Mouse (Mus musculus): Measurements from ENCODE around the gene Palmd. TPM values are rescaled to one million over a fixed set of nuclear protein-coding genes. Genes with fewer than 3 reads are reported as not detected.

Gene Palmd
- polyA plus RNA-seq, 1 experiment from 2014 or later: 8.2 TPM

DNA sequence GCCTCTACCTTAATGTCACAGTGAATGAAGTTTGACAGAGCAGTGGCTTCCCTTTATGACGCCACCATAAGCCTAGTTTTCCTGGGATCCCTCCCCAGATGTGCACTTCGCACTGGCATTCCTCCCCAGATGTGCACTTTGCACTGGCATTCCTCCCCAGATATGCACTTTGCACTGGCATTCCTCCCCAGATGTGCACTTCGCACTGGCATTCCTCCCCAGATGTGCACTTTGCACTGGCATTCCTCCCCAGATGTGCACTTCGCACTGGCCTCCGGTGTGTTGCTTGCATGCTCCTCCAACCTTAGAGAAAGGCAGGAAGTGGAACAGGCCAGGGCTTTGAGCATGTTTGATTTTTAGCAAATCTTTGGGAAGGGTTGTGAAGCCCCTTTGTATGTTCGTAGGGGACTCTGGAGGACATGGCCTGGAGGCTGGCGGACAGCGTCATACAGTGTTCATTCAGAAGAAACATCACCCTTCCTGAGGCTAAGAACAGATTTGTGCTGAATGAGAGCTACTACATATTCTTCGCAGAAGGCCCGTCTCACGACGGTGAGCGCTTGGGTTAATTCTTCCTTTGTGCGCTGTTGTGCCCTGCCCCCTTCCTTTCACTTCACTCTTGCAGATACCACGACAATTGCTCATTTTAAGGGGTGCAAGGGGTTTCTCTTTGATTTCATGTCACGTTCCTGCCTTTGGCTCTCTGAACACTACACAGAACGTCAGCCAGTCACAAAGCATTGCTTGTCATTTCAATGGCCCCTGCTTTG is 77.2 kb downstream of the Palmd start:
- ATAC-seq (ENCODE audit: insufficient number of reproducible peaks, insufficient read depth, low FRiP score, low TSS enrichment, low read depth): no peak

DNA sequence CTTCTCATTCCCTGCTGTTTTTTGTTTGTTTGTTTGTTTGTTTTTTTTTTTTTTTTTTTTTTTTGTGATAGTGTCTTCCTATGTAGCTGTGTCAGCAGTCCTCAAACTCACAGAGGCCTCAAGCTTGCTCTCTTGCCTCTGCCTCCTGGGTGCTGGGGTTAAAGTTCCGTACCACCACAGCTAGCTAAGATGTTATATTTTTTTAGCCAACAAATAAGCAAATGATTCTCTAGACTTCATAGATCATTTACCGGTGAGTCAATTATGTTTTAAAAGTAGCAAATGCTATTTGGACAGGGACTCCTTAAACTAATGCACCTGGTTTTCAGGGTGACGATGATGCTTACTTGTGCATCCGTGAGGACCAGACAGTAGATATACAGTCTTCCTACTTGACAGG is 78.2 kb downstream of the Palmd start:
- H3K9ac ChIP-seq: no peak overlapping the region
- H3K4me3 ChIP-seq: no peak overlapping the region
- WGBS: 93% methylated on average over 4 of the region's 4 CpGs
- no peaks in the 10 kb centered on the region for H3K4me1 ChIP-seq
- ATAC-seq (ENCODE audit: insufficient number of reproducible peaks, insufficient read depth, low FRiP score, low TSS enrichment, low read depth): no peak
- no peak overlapping the region for H3K27ac ChIP-seq
- H3K4me2 ChIP-seq: no peak overlapping the region
- H3K27me3 ChIP-seq: no peaks in the 10 kb centered on the region
- H3K9me3 ChIP-seq: no peaks in the 10 kb centered on the region
- H3K36me3 ChIP-seq: no peaks in the 10 kb centered on the region

More for the DNA sequence above, 77.2 kb downstream of the Palmd start:
- Histone ChIP-seq H3K4me2 (no peak overlapping the region), H3K27ac (no peak overlapping the region), H3K36me3 (no peaks in the 10 kb centered on the region), H3K27me3 (no peaks in the 10 kb centered on the region), H3K9me3 (no peaks in the 10 kb centered on the region), H3K4me3 (no peak overlapping the region), H3K9ac (no peak overlapping the region), H3K4me1 (no peaks in the 10 kb centered on the region)
- 63% methylated on average over 17 of the region's 17 CpGs for WGBS

DNA sequence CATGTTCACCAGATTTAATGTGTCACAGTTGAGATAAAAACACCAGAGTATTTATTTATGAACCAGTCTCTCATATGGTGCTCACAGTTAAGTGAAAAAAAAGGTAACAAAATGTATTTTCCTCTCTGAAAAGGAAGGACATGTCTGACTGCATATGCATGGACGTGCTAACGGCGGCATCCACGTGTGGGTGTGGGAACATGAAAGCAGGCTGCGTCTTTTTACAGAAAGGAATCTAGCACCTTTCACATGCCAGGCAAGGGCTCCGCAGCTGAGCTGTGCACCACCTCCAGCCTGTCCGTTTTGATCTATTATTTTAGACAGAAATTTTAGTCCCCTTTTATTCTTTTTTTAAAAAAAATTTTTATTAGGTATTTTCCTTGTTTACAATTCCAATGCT is 79.4 kb downstream of the Palmd start:
- H3K9ac ChIP-seq: no peak overlapping the region
- H3K36me3 ChIP-seq: no peaks in the 10 kb centered on the region
- no peaks in the 10 kb centered on the region for H3K9me3 ChIP-seq
- H3K27ac ChIP-seq: no peak overlapping the region
- H3K27me3 ChIP-seq: no peaks in the 10 kb centered on the region
- no peaks in the 10 kb centered on the region for H3K4me1 ChIP-seq
- H3K4me3 ChIP-seq: no peak overlapping the region
- ATAC-seq (ENCODE audit: insufficient number of reproducible peaks, insufficient read depth, low FRiP score, low TSS enrichment, low read depth): no peak
- H3K4me2 ChIP-seq: no peak overlapping the region
- 91% methylated on average over 7 of the region's 7 CpGs for WGBS

DNA sequence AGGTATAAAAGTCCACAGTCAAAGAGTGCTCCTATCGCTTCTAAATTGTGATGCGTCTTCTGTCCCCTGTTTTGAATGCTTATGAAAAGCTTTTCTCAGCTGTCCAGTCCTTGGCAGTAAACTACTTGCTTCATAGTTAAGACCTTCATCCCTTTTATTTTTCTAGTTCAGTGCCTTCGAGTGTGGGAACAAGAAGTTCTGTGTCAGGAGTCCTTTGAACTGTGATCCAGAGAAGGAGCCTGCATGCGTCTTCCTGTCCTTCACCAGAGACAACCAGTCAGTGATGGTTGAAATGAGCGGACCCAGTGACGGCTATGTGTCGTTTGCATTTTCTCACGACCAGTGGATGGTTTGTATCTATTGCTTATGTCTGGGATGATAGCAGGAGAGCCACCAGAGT is 83.8 kb downstream of the Palmd start:
- Histone ChIP-seq H3K9ac (no peak overlapping the region), H3K27ac (no peak overlapping the region), H3K36me3 (no peaks in the 10 kb centered on the region), H3K4me1 (no peaks in the 10 kb centered on the region), H3K27me3 (no peaks in the 10 kb centered on the region), H3K4me2 (no peak overlapping the region), H3K9me3 (no peaks in the 10 kb centered on the region), H3K4me3 (no peak overlapping the region)
- no peak for ATAC-seq (ENCODE audit: insufficient number of reproducible peaks, insufficient read depth, low FRiP score, low TSS enrichment, low read depth)
- WGBS: 94% methylated on average over 8 of the region's 8 CpGs

DNA sequence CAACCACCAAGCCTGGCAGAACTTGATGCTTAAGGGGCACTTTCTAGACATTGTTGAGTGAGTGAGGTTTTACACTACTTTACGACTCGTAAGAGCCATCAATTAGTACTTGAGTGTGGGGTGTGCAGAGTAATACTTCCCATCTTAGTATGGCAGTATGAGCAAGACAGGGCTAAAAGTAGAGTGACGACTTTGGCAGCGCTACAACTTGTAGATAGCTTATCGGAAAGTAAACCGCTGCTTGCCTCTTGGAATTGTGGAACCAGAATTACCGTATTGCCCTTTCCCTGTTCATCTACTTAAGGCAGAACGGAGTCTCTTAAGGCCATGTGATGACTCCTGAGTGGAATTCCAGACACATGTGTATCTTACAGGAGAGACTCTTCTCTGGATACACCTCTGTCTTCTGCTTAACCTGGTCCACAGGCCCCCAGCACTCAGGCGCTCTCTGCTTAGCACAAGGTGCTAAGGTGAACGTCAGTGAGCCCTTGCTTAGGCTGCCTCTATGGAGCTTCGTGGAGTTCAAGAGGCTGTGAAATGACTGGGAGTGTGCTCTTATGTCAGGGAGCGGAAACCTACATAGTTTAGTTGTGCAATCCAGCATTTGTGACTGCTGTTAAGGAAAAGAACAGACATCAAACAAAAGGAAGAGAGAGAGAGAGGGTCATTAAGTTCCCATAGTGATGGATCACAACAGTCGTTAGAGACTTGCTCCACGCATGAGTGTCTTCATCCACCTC is 86.4 kb downstream of the Palmd start:
- Histone ChIP-seq H3K4me1 (no peaks in the 10 kb centered on the region), H3K27me3 (no peaks in the 10 kb centered on the region), H3K9ac (no peak overlapping the region), H3K36me3 (no peaks in the 10 kb centered on the region), H3K4me2 (no peak overlapping the region), H3K9me3 (no peaks in the 10 kb centered on the region), H3K4me3 (no peak overlapping the region), H3K27ac (no peak overlapping the region)
- WGBS: 95% methylated on average over 14 of the region's 14 CpGs
- no peak for ATAC-seq (ENCODE audit: insufficient number of reproducible peaks, insufficient read depth, low FRiP score, low TSS enrichment, low read depth)

DNA sequence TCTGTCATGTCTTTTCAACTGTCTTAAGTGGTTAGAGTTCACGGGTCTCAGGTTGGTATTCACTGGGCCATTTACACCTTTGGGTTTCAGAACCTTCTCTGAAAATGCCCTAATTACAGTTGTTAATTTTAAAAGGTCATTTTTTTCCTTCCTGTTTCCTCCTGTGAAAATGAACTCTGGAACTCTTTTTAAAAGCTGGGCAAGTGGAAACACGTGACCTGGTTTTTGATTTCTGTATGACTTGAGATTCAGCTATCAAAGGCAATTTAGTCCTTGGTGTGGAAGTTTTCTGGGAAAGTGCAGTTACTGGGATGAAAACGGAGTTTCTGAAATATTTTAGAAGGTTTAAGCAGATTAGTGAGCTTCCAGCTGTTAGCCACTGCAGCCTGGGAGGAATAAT is 98.4 kb downstream of the Palmd start:
- no peak for ATAC-seq (ENCODE audit: insufficient number of reproducible peaks, insufficient read depth, low FRiP score, low TSS enrichment, low read depth)
- H3K4me3 ChIP-seq: no peak overlapping the region
- H3K4me1 ChIP-seq: no peaks in the 10 kb centered on the region
- no peak overlapping the region for H3K27ac ChIP-seq
- H3K27me3 ChIP-seq: no peaks in the 10 kb centered on the region
- no peak overlapping the region for H3K4me2 ChIP-seq
- 46% methylated on average over 3 of the region's 3 CpGs for WGBS
- no peak overlapping the region for H3K9ac ChIP-seq
- H3K36me3 ChIP-seq: no peaks in the 10 kb centered on the region
- H3K9me3 ChIP-seq: no peaks in the 10 kb centered on the region

Other genes with a start within 250 kb of the Palmd start
- gene Agl, start 160.8 kb downstream of the Palmd start, polyA plus RNA-seq (2015; fragmentation: Nextera tagmentation; extraction: Ambion mirVana): 17.3 and 19.6 TPM in 2 replicates
- gene Frrs1, start 109.5 kb downstream of the Palmd start, polyA plus RNA-seq (2015; fragmentation: Nextera tagmentation; extraction: Ambion mirVana): 13.4 and 14.2 TPM in 2 replicates
- gene 4930455H04Rik, start 720 bp downstream of the Palmd start, polyA plus RNA-seq (2015; fragmentation: Nextera tagmentation; extraction: Ambion mirVana): not detected in 2 replicates

All from embryonic facial prominence, embryonic 13.5 days (tissue).